Mouse (Mus musculus): Measurements from ENCODE around the gene Prepl.

Prepl gene

DNA sequence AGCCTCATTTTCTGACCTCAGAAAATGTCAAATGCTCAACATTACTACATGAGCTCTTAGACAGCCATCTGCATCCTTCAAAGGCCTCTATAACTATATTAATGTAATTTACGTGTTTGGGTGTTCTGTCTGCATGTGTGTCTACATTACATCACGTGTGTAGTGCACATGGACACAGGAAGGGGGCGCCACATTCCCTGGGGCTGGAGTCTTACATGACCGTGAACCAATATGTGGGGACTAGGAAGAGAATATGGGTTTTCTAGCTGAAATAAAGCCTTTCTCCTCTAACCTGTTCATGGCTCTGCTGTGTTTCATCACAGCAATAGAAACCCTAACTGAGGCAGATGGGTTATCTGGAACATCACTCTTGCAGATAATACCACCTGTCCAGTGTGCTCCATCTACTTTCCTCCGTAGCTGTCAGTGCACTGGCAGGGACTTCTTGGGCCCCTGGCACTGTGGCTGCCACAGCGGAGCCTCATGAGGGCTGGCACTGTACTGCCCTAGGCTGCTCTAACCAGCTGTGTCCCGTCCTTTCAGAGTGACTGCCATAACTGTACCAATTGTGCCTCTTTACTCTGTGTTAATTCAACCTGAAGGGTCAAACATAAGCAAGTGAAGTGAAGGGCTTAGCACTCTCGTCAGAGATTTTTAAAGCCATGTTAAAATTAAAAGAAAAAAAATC lies 18.8 kb downstream of the Prepl start:
- DNase-seq (ENCODE audit: low read depth, low spot score) = no peak

DNA sequence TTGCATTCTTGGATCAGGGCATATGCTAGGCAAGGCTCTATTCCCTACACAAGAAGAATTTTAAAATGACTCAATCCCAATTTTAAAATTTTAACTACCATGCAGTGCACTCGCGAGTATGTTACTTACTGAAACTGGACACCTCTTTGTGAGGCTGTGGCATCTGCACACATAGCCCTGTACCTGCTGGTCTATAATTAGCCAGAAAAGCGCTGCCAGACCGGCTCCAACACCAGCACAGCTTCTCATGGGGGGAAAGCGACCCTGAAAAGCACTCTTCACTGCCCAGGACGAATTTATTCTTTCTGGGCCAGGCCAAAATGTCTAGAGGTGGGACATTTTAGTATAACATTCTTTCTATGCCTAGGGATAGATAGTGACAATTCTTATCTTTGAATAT lies 19.4 kb downstream of the Prepl start:
- DNase-seq (ENCODE audit: low read depth, low spot score) = no peak

DNA sequence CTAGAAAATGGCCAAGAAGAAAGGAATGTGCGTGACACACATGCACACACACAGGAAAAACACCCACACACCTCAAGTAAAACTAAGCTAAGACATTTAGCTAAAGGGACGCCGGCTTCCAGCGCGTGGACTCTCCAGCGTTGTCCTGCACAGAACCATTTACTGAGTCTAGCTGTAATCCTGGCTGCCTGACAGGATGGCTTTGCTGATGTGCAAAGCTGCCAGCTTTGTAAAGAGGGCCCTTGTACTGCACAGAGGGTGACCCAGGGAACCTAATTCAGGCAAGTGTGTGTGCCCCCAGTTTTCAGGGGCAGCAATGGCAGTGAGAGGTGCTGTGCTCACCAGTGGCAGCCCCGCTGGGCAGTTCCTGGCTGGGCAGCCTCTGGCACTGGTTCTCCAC lies 22.7 kb downstream of the Prepl start:
- no peak for DNase-seq (ENCODE audit: low read depth, low spot score)

DNA sequence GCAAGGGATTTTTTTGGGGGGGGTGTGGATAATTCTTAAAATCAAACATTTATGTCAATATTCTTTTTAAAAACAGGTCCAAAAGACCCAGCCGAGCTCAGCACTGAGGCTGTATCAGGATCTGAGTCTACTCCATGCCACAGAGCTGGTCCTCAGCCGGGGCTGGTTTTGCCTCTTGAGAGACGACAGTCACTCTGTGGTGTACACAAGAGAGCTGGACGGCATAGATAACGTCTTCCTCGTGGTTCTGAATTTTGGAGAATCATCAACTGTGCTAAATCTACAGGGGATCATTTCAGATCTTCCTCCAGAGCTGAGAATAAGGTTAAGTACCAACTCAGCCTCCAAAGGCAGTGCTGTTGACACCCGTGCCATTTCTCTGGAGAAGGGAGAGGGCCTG lies 26.5 kb downstream of the Prepl start:
- DNase-seq (ENCODE audit: low read depth, low spot score) = no peak

DNA sequence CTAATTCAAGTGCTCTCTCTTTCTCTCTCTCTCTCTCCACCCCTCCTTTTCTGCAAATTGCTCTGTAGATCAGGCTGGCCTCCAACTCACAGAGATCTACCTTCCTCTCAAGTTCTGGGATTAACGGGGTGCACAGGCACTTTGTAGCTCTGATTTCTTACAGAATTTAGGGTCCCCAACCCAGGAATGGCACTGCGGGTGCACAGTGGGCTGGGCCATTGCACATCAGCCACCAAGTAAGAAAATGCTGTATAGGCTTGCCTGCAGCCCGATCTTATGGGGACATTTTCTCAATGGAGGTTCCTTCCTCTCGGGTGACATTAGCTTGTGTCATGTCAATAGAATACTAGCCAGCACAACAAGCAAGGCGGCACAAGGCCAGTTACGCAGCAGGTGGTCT lies 30.9 kb downstream of the Prepl start:
- DNase-seq (ENCODE audit: low read depth, low spot score) = no peak

DNA sequence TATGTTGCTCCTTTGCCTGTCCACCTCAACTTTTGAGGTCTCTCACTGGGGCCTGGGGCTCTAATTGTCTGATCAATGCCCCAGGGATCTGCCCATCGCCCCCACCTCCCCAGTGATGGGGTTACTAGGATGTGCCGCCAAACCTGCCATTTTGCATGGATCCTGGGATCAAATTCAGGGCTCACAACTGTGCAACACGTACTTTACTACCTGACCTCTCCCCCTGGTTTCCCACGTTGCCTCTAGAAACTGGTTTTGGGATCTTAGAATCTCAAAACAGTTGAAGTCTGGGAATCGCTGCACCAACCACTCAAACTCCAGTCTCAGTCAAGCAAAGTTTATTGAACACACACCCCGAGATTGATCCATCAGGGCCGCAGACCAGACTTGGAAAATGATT lies 31.8 kb downstream of the Prepl start:
- DNase-seq (ENCODE audit: low read depth, low spot score) = no peak

DNA sequence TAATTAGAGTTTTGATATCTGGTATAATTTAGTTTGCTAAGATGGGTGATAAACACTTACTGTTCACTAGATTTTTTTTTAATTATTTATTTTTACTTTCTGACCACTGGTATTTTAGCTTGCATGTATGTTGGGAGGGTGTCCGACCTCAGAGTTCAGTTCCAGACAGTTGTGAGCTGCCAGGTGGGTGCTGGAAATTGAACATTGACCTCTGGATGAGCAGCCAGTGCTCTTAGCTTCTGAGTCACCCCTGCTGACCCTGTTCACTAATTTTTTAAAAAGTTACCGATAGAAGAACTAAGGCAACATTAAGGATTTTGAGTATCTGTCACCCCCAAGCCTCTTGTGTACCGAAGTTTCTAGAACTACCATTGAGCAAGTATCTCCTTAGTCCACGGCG lies 41.7 kb downstream of the Prepl start:
- no peak for DNase-seq (ENCODE audit: low read depth, low spot score)

DNA sequence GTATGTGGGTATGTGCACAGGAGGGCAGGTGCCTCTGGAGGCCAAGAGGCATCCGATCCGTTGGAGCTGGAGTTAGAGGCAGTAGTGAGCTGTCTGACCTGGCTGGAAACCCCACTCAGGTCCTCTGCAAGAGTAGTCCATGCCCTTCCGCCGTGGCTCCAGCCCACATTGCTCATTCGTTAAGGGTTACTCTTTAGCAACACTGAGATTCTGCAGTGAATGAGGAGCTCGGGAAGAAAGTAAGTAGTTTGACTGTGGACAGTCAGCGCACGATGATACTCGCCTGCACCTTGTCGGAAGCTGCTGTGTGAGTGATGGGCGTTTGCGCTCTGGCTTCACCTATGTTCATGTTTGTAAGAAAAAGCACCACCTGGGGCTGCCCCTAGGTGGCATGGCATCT lies 44.9 kb downstream of the Prepl start:
- DNase-seq (ENCODE audit: low read depth, low spot score) = no peak

DNA sequence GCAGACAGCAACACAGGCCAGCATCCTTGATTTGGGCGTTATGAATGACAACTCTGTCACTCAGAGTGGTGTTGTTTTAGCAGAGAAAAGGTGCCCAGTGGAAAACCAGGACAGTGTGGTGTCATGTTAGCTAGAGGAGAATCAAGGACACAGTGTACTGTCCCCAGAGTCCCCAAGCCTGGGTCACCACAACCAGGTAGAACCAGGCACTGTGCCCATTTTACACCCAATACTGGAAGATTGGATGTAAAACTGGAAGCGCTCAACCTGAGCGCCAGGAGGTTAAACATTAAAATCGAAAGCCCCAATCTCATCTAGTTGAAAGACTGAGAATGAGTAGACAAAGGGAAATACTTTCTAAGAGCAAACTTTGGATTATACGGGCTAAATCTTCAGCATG lies 45.6 kb downstream of the Prepl start:
- DNase-seq (ENCODE audit: low read depth, low spot score) = no peak

DNA sequence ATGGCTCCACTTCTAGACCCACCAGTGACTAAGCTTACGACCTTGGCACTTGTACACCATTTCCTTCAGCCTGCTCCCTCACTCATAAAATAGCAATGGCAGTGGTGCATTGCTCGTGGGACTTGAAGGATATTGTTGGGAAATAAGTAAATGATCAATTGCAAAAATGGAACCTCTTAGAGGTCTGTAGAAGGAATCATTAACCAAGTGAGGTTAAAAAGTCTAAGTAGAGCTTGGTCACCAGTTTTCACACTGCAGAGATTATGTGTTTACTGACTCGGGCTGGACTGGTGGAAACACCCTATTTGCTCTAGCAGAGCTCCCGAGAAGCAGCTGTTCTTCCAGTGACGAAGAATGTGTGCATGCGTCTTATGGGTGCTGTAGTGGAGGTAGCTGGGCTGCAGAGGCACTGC lies 46.6 kb downstream of the Prepl start:
- DNase-seq (ENCODE audit: low read depth, low spot score) = no peak

DNA sequence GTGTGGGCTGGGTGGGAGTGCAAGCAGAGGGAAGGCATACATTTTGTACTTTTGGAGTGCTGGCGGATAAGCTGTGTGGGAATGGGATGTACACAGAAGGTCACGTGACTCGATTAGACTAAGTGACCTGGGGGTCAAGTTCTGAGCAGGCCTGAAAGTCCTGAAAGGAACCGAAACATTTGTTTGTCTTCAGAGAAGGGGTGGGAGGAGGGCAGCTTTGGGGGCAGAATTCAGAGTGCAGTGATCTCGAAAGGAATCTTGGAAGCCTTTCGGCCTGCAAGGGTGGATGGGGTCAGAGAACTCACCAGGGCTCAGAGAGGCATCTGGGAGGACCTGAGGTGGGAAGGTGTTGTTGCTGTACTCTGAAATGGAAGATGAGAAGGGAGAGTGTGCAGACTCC lies 47.6 kb downstream of the Prepl start:
- no peak for DNase-seq (ENCODE audit: low read depth, low spot score)

DNA sequence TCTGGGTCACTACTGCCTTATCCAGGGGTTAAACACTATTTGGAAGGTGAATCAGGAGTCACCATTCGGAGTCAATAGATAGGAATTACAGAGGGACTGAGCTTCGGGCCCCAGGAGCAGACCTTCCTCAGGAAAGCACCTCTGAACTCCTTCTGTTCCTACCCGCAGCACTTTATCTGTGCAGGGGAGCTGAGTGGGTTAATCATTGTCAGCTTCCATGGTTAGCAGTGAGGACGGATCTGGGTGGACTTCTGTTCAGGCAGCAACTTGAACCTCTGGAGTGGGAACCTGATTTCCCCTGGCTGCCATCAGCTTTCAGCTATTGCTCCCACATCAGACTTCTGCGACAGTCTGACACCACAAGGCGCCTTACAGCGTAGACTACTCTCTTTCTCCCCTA lies 49.1 kb downstream of the Prepl start:
- DNase-seq (ENCODE audit: low read depth, low spot score) = no peak

DNA sequence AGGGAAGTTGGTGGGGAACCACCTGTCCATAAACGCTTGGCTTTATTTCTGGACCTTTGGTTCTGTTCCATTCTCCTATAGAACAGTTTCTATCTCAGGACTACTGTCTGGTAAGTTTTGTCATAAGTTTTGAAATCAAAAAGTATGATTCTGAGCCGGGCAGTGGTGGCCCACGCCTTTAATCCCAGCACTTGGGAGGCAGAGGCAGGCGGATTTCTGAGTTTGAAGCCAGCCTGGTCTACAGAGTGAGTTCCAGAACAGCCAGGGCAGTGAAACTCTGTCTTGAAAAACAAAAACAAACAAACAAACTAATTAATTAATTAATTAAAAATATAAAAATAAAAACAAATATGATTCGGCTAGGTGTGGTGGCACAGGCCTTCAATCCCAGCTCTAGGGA lies 51.3 kb downstream of the Prepl start:
- no peak for DNase-seq (ENCODE audit: low read depth, low spot score)

DNA sequence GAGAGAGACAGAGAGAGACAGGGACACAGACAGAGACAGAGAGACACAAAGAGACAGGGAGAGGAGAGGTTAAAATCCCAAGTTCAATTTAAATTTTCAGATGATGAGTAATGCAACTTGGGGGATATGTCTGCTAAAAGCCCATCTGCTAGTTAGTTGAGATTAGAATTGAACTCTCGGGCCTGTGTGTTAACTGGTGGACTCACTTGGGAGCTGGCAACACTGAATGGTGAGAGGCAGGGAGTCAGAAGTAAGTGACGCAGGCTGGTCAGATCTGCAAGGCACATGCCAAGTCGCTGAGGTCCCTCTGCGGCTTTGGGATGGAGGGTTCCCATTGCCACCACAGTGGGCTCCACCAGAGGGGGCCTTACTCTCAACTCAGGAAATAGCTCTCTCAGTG lies 51.7 kb downstream of the Prepl start:
- no peak for DNase-seq (ENCODE audit: low read depth, low spot score)

DNA sequence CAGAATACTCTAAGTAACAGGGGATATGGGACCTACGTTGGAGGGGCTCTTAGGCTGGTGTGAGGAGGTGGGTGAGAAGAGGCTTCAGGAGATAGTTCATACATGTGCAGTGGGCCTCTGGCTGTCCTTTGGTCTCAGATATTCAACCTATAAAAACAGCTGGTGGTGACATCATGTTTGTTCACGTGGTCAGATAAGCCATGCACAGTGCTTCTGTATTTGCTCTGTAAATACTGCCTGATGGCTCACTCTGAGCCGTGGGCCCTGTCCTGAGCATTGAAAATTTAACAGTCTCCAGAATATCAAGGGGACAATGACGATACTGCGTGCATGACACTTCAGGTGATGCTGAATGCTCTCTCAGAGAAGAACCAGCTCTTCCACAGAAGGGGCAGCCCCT lies 52.2 kb downstream of the Prepl start:
- DNase-seq (ENCODE audit: low read depth, low spot score) = no peak

DNA sequence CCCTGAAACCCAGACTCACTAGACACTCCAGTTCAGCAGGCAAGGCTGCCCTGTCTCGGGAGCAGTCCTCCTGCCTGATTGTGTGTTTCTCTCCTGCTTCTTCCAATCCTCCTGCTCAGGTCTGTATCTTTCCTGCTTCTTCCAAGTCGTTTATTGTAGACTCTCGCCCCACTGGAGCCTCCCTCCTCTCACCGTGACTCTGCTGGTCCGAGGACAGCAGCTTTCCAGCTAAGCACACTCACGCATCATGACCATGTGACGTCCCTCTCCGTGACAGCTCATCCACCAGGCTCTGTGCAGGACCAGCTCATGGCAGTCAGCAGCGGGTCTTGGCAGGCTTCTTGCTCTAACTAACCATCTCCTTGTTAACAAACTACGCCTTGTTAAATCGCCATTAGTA lies 56.0 kb downstream of the Prepl start:
- no peak for DNase-seq (ENCODE audit: low read depth, low spot score)

DNA sequence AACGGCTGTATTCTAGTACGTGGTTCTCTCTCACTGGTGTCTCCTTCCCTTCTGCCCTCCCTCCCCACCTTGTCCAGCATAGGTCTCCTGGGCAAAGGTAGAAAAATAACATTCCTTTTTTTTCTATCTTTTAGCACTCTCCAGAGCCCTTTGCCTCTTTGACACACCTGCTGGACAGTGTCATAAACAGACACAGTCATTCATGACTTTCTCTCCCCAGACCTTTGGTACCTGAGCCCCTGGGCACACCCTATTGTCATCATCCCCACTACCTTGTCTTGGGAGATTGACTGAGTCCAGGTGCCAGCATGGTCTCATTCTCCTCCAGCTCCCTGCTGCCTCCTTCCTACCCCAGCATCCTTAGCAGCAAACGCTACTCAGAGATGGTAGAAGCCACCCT lies 57.0 kb downstream of the Prepl start:
- no peak for DNase-seq (ENCODE audit: low read depth, low spot score)

DNA sequence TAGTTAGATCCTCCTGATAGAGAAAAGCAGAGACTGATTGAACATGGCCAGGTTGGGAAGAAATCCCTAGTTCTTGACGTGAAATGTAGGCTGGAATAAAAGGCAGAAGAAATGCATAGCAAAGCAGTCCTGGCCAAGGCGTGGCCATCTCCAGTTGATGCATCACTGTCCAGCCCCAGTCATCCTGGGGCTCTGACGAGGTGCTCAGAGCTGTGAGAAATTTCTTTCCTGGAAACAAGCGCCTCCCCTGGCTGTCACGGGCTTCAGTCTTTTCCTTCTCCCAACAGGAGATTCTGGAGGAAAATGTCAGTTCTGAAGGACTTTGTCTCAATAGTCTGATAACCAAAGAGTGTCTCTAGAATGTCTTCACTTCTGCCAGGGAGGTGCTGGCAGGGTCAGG lies 59.4 kb downstream of the Prepl start:
- DNase-seq (ENCODE audit: low read depth, low spot score) = no peak

DNA sequence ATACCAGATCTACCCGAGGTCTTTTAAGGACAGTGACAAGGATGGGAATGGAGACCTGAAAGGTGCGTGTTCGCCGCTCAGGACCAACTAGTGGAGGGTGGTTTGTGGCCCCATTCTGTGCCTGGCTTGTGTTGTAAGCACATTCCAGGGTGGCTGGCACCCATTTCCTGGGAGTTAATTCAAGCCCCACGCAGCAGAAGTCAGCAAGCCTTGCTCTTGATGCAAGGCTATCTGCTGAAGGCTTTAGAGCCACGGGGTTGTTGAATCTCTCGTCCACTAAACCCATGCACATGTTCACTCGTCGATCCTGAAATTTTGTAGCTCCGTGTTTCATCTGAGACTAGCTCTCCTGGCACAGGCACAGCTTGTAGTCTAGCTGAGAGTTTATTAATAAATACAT lies 61.2 kb downstream of the Prepl start:
- no peak for DNase-seq (ENCODE audit: low read depth, low spot score)

DNA sequence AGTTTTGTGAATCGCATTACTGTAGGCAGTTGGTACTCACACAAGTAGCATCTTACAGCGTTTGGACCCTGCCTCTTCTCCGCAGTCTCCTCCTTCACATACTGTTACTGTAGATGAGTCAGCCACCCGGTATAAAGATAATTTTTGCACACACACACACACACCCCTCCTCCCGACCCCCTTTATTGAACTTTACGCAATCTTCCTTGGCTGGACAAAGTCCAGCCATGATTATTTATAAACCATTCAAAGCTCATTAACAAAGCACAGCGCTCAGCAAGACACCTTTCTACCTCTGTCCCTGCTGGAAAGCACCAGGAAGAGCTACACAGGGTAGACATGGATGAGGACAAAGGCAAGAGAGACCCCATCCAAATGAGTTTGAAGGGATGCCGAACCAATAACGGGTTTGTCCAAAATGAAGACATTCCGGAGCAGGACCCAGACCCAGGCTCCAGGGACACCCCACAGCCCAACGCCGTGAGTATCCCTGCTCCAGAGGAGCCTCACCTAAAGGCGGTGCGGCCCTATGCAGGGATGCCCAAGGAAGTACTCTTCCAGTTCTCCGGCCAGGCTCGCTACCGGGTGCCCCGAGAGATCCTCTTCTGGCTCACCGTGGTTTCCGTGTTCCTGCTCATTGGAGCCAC lies 61.8 kb downstream of the Prepl start, which contains the start of gene Slc3a1:
Gene Slc3a1, plus strand, starts transcription at position 284 of the 647 bp plus-strand sequence.
- no peak for DNase-seq (ENCODE audit: low read depth, low spot score)

DNA sequence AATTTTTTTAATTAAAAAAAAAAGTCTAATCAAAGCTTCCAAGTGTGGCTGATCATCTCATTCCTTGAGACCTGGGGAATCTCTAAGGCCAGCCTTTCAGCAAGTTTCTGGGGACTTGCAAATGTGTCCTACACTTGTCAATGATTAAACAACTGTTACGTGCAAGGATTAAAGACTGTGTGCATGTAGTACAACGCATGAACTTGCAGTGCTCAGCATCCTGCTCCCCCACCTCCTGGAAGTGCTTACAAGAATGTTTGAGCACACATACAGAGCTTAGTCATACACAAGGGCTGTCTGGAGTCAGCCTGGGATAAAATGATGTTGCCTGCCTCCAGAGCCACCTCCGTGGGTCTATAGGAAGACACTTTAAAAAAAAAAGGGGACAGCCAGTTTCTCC lies 62.8 kb downstream of the Prepl start:
- DNase-seq (ENCODE audit: low read depth, low spot score) = no peak

DNA sequence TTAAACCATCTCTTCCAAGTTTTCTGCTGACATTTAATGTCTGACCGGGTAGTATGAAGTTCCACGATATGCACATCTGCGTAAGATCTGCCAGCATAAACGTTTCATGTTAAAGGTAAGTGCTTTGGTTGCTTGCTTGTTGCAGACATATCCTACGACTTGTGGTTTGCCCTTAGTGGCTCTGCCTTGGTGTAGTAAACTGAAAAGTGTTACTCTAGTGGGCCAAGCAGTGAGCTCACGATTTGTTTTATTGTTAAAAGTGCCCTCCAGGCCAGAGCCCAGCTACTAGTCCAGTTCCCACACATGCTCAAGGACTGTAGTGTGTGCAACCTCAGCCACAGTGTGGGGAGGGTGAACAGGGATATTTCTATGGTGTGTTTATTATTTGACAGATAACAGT lies 63.6 kb downstream of the Prepl start:
- DNase-seq (ENCODE audit: low read depth, low spot score) = no peak

DNA sequence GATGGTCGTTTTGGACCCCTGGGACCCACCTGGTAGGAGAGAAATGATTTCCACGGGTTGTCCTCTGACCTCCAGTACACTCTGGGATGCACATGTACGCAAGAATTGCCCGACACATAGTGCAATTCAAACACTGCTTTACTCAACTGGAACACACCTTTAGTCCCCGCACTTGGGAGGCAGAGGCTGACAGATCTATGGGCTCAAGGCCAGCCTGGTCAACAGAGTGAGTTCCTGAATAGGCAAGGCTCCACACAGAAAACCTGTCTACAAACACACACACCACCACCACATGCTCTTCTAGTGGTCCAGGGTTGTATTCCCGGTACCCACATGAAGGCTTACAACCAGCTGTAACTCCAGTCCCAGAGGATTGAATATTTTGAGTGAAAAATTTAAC lies 64.9 kb downstream of the Prepl start:
- DNase-seq (ENCODE audit: low read depth, low spot score) = no peak

DNA sequence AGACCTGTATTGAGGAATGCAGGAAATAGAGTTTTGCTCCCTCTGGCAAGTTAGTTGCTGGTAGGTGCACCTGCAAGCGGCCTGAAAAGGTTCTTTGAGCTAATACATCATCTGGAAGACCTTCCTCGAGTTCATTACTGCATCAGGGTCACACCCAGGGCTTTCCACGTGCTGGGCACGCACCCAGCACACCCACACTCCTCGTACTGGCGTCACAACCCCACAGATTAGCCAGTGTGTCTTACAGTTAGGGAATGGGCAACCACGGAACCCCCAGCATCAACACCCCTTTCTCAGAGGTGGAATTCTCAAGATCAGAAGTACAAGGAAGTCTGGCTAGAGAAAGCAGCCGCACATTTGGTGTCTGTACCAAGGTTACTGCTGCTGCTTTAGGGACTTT lies 65.8 kb downstream of the Prepl start:
- DNase-seq (ENCODE audit: low read depth, low spot score) = no peak
